Mouse (Mus musculus) thymus, adult 2 months (tissue): ENCODE measurements around the gene Sdcbp2.

ENCODE experiments used
- CTCF ChIP-seq: fragments of 200-500 bp; IDR thresholded peaks from 2 replicates; pipeline ENCODE4 v1.5.1; 2012; ENCODE audit warnings: mild to moderate bottlenecking, control low read depth, low read length, moderate library complexity, borderline replicate concordance; ENCODE audit not compliant: control insufficient read depth, poor library complexity, insufficient read depth; ENCODE audit errors: extremely low read depth
- POLR2A ChIP-seq: fragments of 200-500 bp; IDR thresholded peaks from 2 replicates; pipeline ENCODE4 v1.6.1; 2012; ENCODE audit warnings: mild to moderate bottlenecking, low read length, control low read depth, moderate library complexity; ENCODE audit not compliant: control insufficient read depth, poor library complexity, insufficient read depth; ENCODE audit errors: extremely low read depth

DNA sequence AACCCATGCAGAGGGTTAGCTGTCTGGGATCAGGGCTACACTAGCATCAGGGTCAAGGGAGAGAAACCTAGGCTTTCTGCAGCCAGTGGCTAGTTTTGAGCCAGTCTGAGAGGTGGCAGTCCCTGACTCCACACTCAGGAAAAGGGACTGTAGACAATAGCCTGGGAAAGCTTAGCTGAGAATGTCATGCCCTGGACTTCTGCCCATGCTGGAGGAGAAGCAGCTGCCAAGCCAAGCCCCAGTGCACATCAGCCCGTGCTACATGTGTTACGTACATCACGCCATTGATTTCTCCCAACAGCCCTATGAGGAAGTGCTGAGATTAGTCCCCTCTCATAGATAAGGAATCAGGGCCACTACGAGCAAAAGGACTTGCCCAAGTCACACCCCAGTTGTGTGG lies 29.7 kb downstream of the Sdcbp2 start:
- TF ChIP-seq CTCF (no peak), POLR2A (no peak)
